Mouse (Mus musculus): ENCODE results near the gene Pkig.

The Pkig gene

DNA sequence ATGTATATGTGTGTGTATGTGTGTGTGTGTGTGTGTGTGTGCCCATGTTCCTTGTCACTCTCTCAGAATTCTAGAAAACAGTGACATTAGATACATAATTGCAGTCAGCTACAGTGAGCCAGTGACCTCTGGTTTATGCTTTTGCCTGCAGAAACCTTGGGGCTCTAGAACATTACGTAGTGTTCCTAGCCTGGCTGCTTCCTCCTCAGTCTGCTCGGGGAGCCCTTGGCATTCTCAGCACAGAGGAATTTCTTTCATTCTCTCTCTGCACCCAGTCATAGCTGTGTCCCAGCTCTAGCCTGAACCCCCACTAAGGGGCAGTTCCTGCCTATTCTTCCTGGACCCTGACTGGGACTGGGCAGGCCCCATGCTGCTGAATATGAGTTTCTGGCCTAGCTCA lies 100.0 kb downstream of the Pkig start:
- DNase-seq (ENCODE audit: low spot score), result no peak

DNA sequence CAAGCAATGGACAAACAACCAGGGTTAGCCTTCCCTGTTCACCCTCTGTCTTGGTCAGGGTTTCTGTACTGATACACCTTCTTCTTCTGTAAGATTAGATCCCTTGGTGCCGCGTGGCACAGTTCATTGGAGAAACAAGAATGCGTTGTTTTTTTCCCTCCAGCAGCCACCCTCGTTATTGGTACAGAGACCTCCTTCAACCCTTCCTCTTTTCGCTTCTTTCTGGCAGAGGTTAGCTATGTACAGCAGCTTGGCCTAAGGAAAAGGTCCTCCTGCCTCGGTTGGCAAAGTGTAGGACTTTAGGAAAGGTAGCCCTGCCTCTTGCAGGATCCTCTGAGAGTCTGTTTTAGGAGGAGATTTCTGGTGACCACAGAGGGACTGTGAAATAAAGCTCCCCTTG lies 102.4 kb downstream of the Pkig start:
- no peak for DNase-seq (ENCODE audit: low spot score)

- DNase-seq (ENCODE audit: low spot score), result no peak
These were observed 103.2 kb downstream of the Pkig start for GRCm38 (mm10) chr2:163761402-163761801.

DNA sequence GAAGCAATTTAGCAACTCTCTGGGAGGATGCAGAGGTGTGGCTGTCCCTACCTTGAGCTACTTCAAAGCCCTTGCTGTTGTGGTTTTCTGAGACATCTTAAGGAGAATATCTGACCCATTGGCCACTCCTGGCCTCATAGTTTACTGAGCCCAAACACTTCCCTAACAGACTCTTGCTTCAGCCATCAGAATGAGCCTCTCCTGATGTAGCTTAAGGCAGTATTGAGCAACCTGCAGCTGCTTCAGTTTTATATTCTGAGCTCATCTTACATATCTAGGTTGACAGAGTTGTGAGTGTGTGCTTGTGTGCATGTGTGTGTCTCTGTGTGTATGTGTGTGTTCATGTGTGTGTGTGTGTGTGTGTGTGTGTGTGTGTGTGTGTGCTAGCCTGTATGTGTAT lies 108.1 kb downstream of the Pkig start:
- DNase-seq (ENCODE audit: low spot score), result no peak

DNA sequence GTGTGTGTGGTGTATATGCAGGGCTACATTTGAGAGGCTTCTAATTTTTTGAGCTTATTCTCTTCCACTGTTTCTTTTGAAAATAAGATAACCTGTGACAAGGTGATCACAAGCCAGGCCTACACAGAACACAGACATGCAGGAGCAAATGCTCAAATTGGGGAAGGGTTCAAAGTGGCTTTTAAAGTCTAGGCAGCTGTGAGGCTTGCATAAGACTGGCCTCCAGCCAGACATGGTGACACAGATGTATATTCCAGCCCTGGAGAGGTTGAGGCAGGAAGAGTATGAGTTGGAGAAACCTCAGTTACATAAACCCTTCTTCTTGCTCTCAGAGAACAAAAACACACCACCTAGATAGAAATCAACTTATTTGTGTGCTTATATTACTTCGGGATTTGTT lies 108.7 kb downstream of the Pkig start:
- DNase-seq (ENCODE audit: low spot score), result no peak

DNA sequence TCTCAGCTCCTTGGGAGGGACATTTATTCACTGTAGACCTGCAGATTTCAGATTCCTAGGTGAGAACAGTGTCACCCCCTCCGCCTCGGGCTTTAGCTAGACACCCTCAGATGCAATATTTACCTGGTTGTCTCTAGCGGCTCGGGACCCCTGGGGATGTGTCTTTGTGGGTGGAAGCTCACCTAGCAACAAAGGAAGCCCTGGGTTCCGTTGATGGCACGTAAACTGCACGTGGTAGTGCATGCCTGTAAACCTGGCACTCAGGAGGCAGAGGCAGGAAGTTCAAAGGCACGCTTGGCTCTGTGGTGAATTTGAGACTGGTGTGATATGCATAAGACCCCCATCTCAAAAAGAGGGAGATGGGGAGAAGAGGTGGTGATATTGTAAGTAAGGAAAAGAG lies 112.5 kb downstream of the Pkig start:
- no peak for DNase-seq (ENCODE audit: low spot score)

Data from testis, postnatal 10 days (tissue).